Mouse (Mus musculus) intestine, postnatal 0 days (tissue): ENCODE results near the gene Gm8159. TPM values are rescaled to one million over a fixed set of nuclear protein-coding genes. Genes with fewer than 3 reads are reported as not detected.
"Not testable (repeated sequence)": the region's sequence is repeated elsewhere in the genome, so short reads cannot be mapped to it uniquely, and the experiment has no call there.

Experiments used
- ATAC-seq: fragments of 200-750 bp; cut with Nextera tagmentation; 2 replicates; pipeline ENCODE4 v1.8.0; 2017; ENCODE audit warnings: mild to moderate bottlenecking, moderate TSS enrichment, moderate library complexity
- H3K27ac ChIP-seq: fragments of 300-500 bp; sonication (generic); 2 replicates; pipeline ENCODE4 v1.5.1; 2014; ENCODE audit warnings: mild to moderate bottlenecking, low read depth, low read length, moderate library complexity
- H3K27me3 ChIP-seq: fragments of 300-500 bp; sonication (generic); replicated peaks from 2 replicates; pipeline ENCODE4 v1.6.1; 2014; ENCODE audit warnings: low read length, mixed read lengths; ENCODE audit not compliant: control insufficient read depth, insufficient read depth
- H3K36me3 ChIP-seq: fragments of 300-500 bp; sonication (generic); 2 replicates; pipeline ENCODE4 v1.6.1; 2014; ENCODE audit warnings: mild to moderate bottlenecking, moderate library complexity; ENCODE audit not compliant: control insufficient read depth, insufficient read depth
- H3K4me1 ChIP-seq: fragments of 300-500 bp; sonication (generic); replicated peaks from 2 replicates; pipeline ENCODE4 v1.6.1; 2014; ENCODE audit warnings: antibody characterized with exemption, low read length, mixed read lengths; ENCODE audit not compliant: control insufficient read depth, insufficient read depth
- H3K4me2 ChIP-seq: fragments of 300-500 bp; sonication (generic); replicated peaks from 2 replicates; pipeline ENCODE4 v1.6.1; 2014; ENCODE audit warnings: low read depth, mild to moderate bottlenecking, moderate library complexity
- H3K4me3 ChIP-seq: fragments of 300-500 bp; sonication (generic); 2 replicates; pipeline ENCODE4 v1.5.1; 2014; ENCODE audit warnings: low read depth, low read length
- H3K9ac ChIP-seq: fragments of 300-500 bp; sonication (generic); 2 replicates; pipeline ENCODE4 v1.6.1; 2014; ENCODE audit warnings: mild to moderate bottlenecking, low read depth, low read length
- H3K9me3 ChIP-seq: fragments of 300-500 bp; sonication (generic); 2 replicates; pipeline ENCODE4 v1.6.1; 2016; ENCODE audit warnings: mixed run types; ENCODE audit not compliant: control insufficient read depth
- CTCF ChIP-seq: sonication (generic); IDR thresholded peaks from 2 replicates; pipeline ENCODE4 v1.5.1; 2016; ENCODE audit warnings: low read depth, mild to moderate bottlenecking, control low read depth, antibody characterized with exemption, moderate library complexity
- WGBS: fragments of 180-500 bp; shearing (Covaris S2); extraction: QIAGEN DNeasy Blood & Tissue Kit; methylation state at CpG from one replicate; pipeline ENCODE4 v1.1.7; 2014; 5-methylcytosine and 5-hydroxymethylcytosine counted together
- polyA plus RNA-seq: library from polyadenylated mRNA; unstranded; fragments of >200 nt; fragmentation: Nextera tagmentation; extraction: Ambion mirVana; gene quantifications from 2 replicates; pipeline ENCODE4 v1.2.1, GENCODE M21; 2015

Gm8159 gene
- not detected in 2 replicates for polyA plus RNA-seq

- H3K9ac ChIP-seq, H3K4me1 ChIP-seq, H3K4me2 ChIP-seq, H3K36me3 ChIP-seq, H3K27ac ChIP-seq, ATAC-seq, H3K9me3 ChIP-seq, H3K4me3 ChIP-seq, H3K27me3 ChIP-seq: not testable (repeated sequence)
- WGBS: no CpG with 5 or more reads among the region's 2 CpGs
Measured at GRCm38 (mm10) chr14:4632052-4632451, at the start of gene Gm8159. Gene Gm8159, plus strand, starts transcription at chr14:4632352.

- not testable (repeated sequence) for H3K27ac ChIP-seq, H3K27me3 ChIP-seq, H3K4me1 ChIP-seq, H3K4me3 ChIP-seq, H3K9me3 ChIP-seq, H3K36me3 ChIP-seq, ATAC-seq, H3K9ac ChIP-seq
- 4% methylated on average over 8 of the region's 18 CpGs for WGBS
- H3K4me2 ChIP-seq: peak overlapping the region; percentile 50; the same call in 1 of the 2 replicates
Measured at GRCm38 (mm10) chr14:4649309-4649708, 17.2 kb downstream of the Gm8159 start.

- H3K27me3 ChIP-seq, H3K4me2 ChIP-seq, ATAC-seq, H3K4me1 ChIP-seq, H3K9me3 ChIP-seq, H3K4me3 ChIP-seq, H3K27ac ChIP-seq, H3K9ac ChIP-seq, H3K36me3 ChIP-seq: not testable (repeated sequence)
- TF ChIP-seq CTCF: peak; percentile 56
- 2% methylated on average over 3 of the region's 9 CpGs for WGBS
Measured at GRCm38 (mm10) chr14:4650324-4650723, 18.2 kb downstream of the Gm8159 start.

- no CpG with 5 or more reads among the region's 2 CpGs for WGBS
- not testable (repeated sequence) for H3K27ac ChIP-seq, H3K4me2 ChIP-seq, ATAC-seq, H3K4me3 ChIP-seq, H3K9me3 ChIP-seq, H3K27me3 ChIP-seq, H3K4me1 ChIP-seq, H3K9ac ChIP-seq, H3K36me3 ChIP-seq
Measured at GRCm38 (mm10) chr14:4663892-4664291, 31.7 kb downstream of the Gm8159 start, which contains the start of gene Gm3239. Gene Gm3239, plus strand, starts transcription at chr14:4664192.

Other genes with a start within 250 kb of the Gm8159 start
- gene Gm3159, start 234.8 kb upstream of the Gm8159 start, polyA plus RNA-seq: not detected in 2 replicates
- gene Gm3164, start 216.9 kb upstream of the Gm8159 start, polyA plus RNA-seq: 0.18 TPM in 1 of 2 replicates, not detected in the other
- not detected in 2 replicates for gene Gm3173, start 201.4 kb upstream of the Gm8159 start, polyA plus RNA-seq
- gene Gm3182, start 150.6 kb upstream of the Gm8159 start, polyA plus RNA-seq: not detected in 2 replicates
- not detected in 2 replicates for gene Gm3047, start 76.9 kb upstream of the Gm8159 start, polyA plus RNA-seq
- gene Gm3239, start 31.8 kb downstream of the Gm8159 start, polyA plus RNA-seq: 0.09 TPM in 1 of 2 replicates, not detected in the other
- gene Gm7876, start 76.9 kb downstream of the Gm8159 start, polyA plus RNA-seq: not detected in 2 replicates
- not detected in 2 replicates for gene Gm3252, start 94.4 kb downstream of the Gm8159 start, polyA plus RNA-seq
- not detected in 2 replicates for gene Gm9602, start 144.0 kb downstream of the Gm8159 start, polyA plus RNA-seq
- not detected in 2 replicates for gene Gm3269, start 205.8 kb downstream of the Gm8159 start, polyA plus RNA-seq
- not detected in 2 replicates for gene Gm3264, start 223.2 kb downstream of the Gm8159 start, polyA plus RNA-seq